Mouse (Mus musculus): ENCODE data around the gene Grid2. TPM values are rescaled to one million over a fixed set of nuclear protein-coding genes. Genes with fewer than 3 reads are reported as not detected.

Gene Grid2
- polyA plus RNA-seq, 1 experiment from 2014 or later = 0.40 TPM

DNA sequence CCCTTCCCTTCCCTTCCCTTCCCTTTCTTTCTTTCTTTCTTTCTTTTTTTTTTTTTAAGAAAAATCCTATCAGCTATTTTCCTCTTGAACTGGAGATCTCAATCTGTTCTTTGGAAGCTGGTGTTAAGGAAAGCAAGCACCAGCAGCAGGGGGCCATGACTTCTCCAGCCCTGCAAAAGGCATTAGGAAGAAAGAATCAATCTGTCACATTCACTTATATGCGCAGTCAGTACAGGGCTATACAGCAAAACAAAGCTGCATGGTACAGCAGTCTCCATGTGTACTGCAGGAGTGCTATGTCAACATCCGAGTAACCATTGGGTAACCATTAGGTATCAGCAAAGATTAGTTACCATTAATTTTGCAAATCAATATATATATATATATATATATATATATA is 809.0 kb downstream of the Grid2 start:
- H3K4me3 ChIP-seq (ENCODE audit: low read depth, low read length) = no peak overlapping the region
- no peaks in the 10 kb centered on the region for H3K27me3 ChIP-seq (replicated peaks; ENCODE audit: control insufficient read depth, insufficient read depth, low read length)
- H3K4me2 ChIP-seq (replicated peaks; ENCODE audit: low read depth) = no peak overlapping the region
- no peaks in the 10 kb centered on the region for H3K9me3 ChIP-seq (ENCODE audit: control insufficient read depth)
- no peaks in the 10 kb centered on the region for H3K4me1 ChIP-seq (replicated peaks; ENCODE audit: control insufficient read depth, insufficient read depth, low read length)
- no peaks in the 10 kb centered on the region for H3K36me3 ChIP-seq (ENCODE audit: control insufficient read depth, insufficient read depth)
- no peak for TF ChIP-seq CTCF (IDR thresholded peaks at IDR 0.05; ENCODE audit: low read depth)
- no peak overlapping the region for H3K27ac ChIP-seq (ENCODE audit: low read depth, low read length)
- WGBS = 80% methylated on average over 2 of the region's 2 CpGs
- no peak overlapping the region for H3K9ac ChIP-seq (ENCODE audit: low read depth, low read length)
- no peak for ATAC-seq

DNA sequence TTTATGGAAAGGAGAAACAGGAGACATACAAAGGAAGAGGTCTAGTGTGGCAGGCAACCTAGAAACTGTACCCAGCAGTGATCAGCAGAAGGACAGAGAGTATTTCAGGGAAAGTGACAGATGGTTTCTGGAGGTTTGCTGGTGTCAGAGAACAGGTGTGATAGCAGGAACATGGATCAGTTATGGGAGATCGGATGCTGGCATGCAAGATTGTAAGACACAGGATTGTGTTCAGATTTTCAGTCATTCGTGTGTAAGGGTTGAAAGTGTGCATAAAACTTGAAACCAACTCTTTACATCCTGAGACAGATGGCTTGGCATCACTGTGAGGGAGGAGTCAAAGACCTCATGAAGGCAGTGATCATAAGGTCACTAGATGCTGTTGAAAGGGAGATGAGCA is 817.7 kb downstream of the Grid2 start:
- Histone ChIP-seq H3K36me3 (ENCODE audit: control insufficient read depth, insufficient read depth) (no peaks in the 10 kb centered on the region), H3K27me3 (replicated peaks; ENCODE audit: control insufficient read depth, insufficient read depth, low read length) (no peaks in the 10 kb centered on the region), H3K9ac (ENCODE audit: low read depth, low read length) (no peak overlapping the region), H3K4me3 (ENCODE audit: low read depth, low read length) (no peak overlapping the region), H3K27ac (ENCODE audit: low read depth, low read length) (no peak overlapping the region), H3K9me3 (ENCODE audit: control insufficient read depth) (no peaks in the 10 kb centered on the region), H3K4me2 (replicated peaks; ENCODE audit: low read depth) (no peak overlapping the region), H3K4me1 (replicated peaks; ENCODE audit: control insufficient read depth, insufficient read depth, low read length) (no peaks in the 10 kb centered on the region)
- no peak for TF ChIP-seq CTCF (IDR thresholded peaks at IDR 0.05; ENCODE audit: low read depth)
- 65% methylated on average over 2 of the region's 2 CpGs for WGBS
- ATAC-seq = no peak

DNA sequence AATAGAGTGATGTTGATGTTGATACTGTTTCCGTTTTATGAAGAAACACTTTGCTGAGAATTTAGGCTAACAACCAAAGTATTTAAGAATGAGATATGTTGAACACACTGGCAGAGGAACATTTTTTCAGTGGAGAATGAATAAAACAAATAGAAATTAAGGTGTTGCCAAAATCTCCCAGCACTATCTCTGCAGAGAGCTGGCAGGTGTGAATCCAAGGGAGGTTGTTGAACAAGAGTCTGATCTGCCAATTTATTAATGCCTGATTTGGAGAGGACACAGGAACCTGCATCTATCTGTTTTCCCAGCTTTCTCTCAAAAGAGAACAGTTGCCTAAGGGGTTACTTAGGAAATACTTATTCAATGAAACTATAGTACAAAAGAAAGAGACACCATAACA is 822.2 kb downstream of the Grid2 start:
- no peaks in the 10 kb centered on the region for H3K4me1 ChIP-seq (replicated peaks; ENCODE audit: control insufficient read depth, insufficient read depth, low read length)
- H3K9ac ChIP-seq (ENCODE audit: low read depth, low read length) = no peak overlapping the region
- 71% methylated on average over 1 of the region's 1 CpGs for WGBS
- H3K4me3 ChIP-seq (ENCODE audit: low read depth, low read length) = no peak overlapping the region
- TF ChIP-seq CTCF (IDR thresholded peaks at IDR 0.05; ENCODE audit: low read depth) = no peak
- H3K27me3 ChIP-seq (replicated peaks; ENCODE audit: control insufficient read depth, insufficient read depth, low read length) = no peaks in the 10 kb centered on the region
- no peak for ATAC-seq
- no peaks in the 10 kb centered on the region for H3K9me3 ChIP-seq (ENCODE audit: control insufficient read depth)
- no peak overlapping the region for H3K4me2 ChIP-seq (replicated peaks; ENCODE audit: low read depth)
- no peaks in the 10 kb centered on the region for H3K36me3 ChIP-seq (ENCODE audit: control insufficient read depth, insufficient read depth)
- H3K27ac ChIP-seq (ENCODE audit: low read depth, low read length) = no peak overlapping the region

DNA sequence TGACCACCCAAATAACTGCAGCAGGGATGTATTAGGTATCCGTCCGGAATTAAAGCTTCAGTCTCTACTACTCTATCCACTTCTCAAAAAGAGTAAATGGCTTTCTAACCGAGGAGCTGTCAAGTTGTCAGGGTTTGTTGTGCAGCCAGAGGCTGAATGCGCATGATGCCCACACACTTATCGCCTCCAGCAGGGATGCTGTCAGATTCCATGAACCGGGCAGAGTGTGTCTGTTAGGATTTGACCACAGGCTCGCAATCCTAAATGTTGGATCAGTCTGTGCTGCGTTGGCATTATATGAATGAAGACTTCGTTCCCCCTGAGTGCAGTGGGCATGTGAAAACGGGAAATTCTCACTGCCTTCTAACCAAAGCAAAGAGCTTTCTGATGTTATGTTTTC is 843.0 kb downstream of the Grid2 start:
- no peak overlapping the region for H3K27ac ChIP-seq (ENCODE audit: low read depth, low read length)
- no peak for TF ChIP-seq CTCF (IDR thresholded peaks at IDR 0.05; ENCODE audit: low read depth)
- no peaks in the 10 kb centered on the region for H3K9me3 ChIP-seq (ENCODE audit: control insufficient read depth)
- WGBS = 79% methylated on average over 10 of the region's 10 CpGs
- H3K27me3 ChIP-seq (replicated peaks; ENCODE audit: control insufficient read depth, insufficient read depth, low read length) = no peaks in the 10 kb centered on the region
- H3K4me1 ChIP-seq (replicated peaks; ENCODE audit: control insufficient read depth, insufficient read depth, low read length) = no peaks in the 10 kb centered on the region
- H3K36me3 ChIP-seq (ENCODE audit: control insufficient read depth, insufficient read depth) = no peaks in the 10 kb centered on the region
- H3K9ac ChIP-seq (ENCODE audit: low read depth, low read length) = no peak overlapping the region
- H3K4me3 ChIP-seq (ENCODE audit: low read depth, low read length) = no peak overlapping the region
- H3K4me2 ChIP-seq (replicated peaks; ENCODE audit: low read depth) = no peak overlapping the region
- no peak for ATAC-seq

DNA sequence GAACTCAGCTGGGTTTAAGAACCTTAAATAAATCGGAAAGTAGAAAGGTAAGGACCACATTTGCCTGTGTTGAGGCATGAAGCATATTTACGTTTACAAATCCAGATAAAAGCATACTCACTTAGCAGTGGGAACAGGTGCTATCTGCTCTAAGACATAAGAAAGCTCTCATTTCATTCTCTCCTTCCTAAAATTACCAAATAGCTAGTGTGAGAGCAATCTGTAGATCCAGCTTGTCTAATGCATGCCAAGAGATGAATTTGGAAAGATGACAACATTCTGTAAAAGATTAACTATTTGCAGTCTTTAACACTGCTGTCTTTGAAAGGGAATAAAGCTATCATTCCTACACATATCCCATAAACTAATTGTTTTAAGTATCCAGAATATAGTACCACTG is 858.9 kb downstream of the Grid2 start:
- Histone ChIP-seq H3K4me1 (replicated peaks; ENCODE audit: control insufficient read depth, insufficient read depth, low read length) (no peaks in the 10 kb centered on the region), H3K27me3 (replicated peaks; ENCODE audit: control insufficient read depth, insufficient read depth, low read length) (no peaks in the 10 kb centered on the region), H3K4me3 (ENCODE audit: low read depth, low read length) (no peak overlapping the region), H3K9ac (ENCODE audit: low read depth, low read length) (no peak overlapping the region), H3K9me3 (ENCODE audit: control insufficient read depth) (no peaks in the 10 kb centered on the region), H3K4me2 (replicated peaks; ENCODE audit: low read depth) (no peak overlapping the region), H3K27ac (ENCODE audit: low read depth, low read length) (no peak overlapping the region), H3K36me3 (ENCODE audit: control insufficient read depth, insufficient read depth) (no peaks in the 10 kb centered on the region)
- 67% methylated on average over 2 of the region's 2 CpGs for WGBS
- no peak for ATAC-seq
- no peak for TF ChIP-seq CTCF (IDR thresholded peaks at IDR 0.05; ENCODE audit: low read depth)

DNA sequence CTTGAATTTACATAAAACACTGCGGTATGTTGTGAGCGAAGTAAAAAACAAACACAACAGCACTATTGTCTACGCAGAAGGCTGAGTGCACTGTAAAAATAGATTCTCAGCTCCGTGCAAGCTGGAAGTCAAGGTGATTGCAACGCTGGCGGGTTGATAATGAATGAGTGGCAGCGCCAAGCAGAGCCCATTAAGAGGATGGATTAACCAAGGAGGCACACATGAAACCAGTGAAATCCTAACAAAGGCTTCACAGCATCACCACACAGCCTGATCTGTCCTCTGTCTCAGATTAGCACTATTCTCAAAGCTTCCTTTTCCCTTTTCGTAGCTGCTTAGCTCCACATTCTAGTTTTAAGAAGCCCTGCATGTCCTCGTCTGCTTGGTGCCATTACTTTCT is 880.6 kb downstream of the Grid2 start:
- Histone ChIP-seq H3K27me3 (replicated peaks; ENCODE audit: control insufficient read depth, insufficient read depth, low read length) (no peaks in the 10 kb centered on the region), H3K36me3 (ENCODE audit: control insufficient read depth, insufficient read depth) (no peaks in the 10 kb centered on the region), H3K9me3 (ENCODE audit: control insufficient read depth) (no peaks in the 10 kb centered on the region), H3K9ac (ENCODE audit: low read depth, low read length) (no peak overlapping the region), H3K4me2 (replicated peaks; ENCODE audit: low read depth) (no peak overlapping the region), H3K4me1 (replicated peaks; ENCODE audit: control insufficient read depth, insufficient read depth, low read length) (no peaks in the 10 kb centered on the region), H3K27ac (ENCODE audit: low read depth, low read length) (no peak overlapping the region), H3K4me3 (ENCODE audit: low read depth, low read length) (no peak overlapping the region)
- WGBS = 84% methylated on average over 9 of the region's 9 CpGs
- ATAC-seq = no peak
- TF ChIP-seq CTCF (IDR thresholded peaks at IDR 0.05; ENCODE audit: low read depth) = no peak

DNA sequence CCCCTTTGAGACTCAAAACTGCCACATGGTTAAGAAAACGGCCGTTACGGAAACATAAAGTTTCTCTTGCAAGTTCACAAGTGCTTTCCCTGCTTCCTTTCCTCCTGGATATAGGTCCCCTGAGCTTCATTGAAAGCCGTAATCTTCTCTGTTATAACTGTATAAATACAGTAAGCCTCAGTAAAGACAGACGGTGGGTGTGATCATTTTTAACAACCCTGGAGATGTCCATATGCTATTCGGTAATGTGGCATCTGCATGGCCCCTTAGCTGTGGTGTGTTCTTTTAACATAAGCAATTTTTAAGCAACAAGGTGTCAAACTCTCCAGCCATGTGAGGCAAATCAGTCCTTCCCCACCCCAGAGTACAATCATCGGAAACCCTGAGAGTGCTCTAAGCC is 892.9 kb downstream of the Grid2 start:
- TF ChIP-seq CTCF (IDR thresholded peaks at IDR 0.05; ENCODE audit: low read depth) = no peak
- no peak overlapping the region for H3K4me2 ChIP-seq (replicated peaks; ENCODE audit: low read depth)
- H3K4me1 ChIP-seq (replicated peaks; ENCODE audit: control insufficient read depth, insufficient read depth, low read length) = no peaks in the 10 kb centered on the region
- ATAC-seq = no peak
- H3K4me3 ChIP-seq (ENCODE audit: low read depth, low read length) = no peak overlapping the region
- H3K36me3 ChIP-seq (ENCODE audit: control insufficient read depth, insufficient read depth) = no peaks in the 10 kb centered on the region
- no peaks in the 10 kb centered on the region for H3K9me3 ChIP-seq (ENCODE audit: control insufficient read depth)
- no peaks in the 10 kb centered on the region for H3K27me3 ChIP-seq (replicated peaks; ENCODE audit: control insufficient read depth, insufficient read depth, low read length)
- 80% methylated on average over 7 of the region's 7 CpGs for WGBS
- no peak overlapping the region for H3K27ac ChIP-seq (ENCODE audit: low read depth, low read length)
- no peak overlapping the region for H3K9ac ChIP-seq (ENCODE audit: low read depth, low read length)
